Mouse (Mus musculus) embryonic stem cell, embryonic (primary cell): ENCODE data around the gene Gm21209.
"Not testable (repeated sequence)": the region's sequence is repeated elsewhere in the genome, so short reads cannot be mapped to it uniquely, and the experiment has no call there.

Experiments used
- CTCF ChIA-PET, 4 experiments: fragments of 300-600 bp in 2 of 4; fragments of 350-600 bp in 2 of 4; sonication (Branson Sonifier 250); formaldehyde crosslinking; loops; one replicate each; lab custom pipeline; 2022; ENCODE audit warnings: inconsistent platforms in 2 of 4; lab: Charles Lee
- POLR2A ChIA-PET, 4 experiments: fragments of 300-600 bp in 2 of 4; fragments of 350-600 bp in 2 of 4; sonication (Branson Sonifier 250); formaldehyde crosslinking; loops; one replicate each; lab custom pipeline; 2022; ENCODE audit warnings: antibody characterized with exemption in 4 of 4, inconsistent platforms in 1 of 4; lab: Charles Lee

Gm21209 gene

DNA sequence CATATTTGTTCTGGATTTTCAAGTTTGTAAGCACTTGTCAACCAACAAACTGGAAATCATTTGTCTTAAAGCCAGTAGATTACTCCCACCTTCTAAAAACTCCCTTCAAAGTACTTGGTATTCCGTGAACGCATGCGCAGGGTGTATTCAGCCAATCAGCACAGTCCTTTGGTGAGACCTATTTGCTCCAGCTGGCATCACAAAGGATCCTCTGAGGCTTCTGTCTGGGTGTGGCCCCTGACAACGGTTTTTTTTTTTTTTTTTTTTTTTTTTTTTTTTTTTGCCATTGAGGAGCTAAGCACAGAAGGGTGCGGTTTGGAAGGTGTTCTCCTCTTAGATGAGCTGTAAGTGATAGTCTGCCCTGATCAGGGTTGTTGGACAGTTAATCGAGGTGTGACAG, at the start of gene Gm21209:
Gene Gm21209, plus strand, starts transcription at position 301 of the 400 bp plus-strand sequence.
- CTCF ChIA-PET, POLR2A ChIA-PET: not testable (repeated sequence)
